Mouse (Mus musculus): Measurements from ENCODE around the gene Btbd11. TPM values are rescaled to one million over a fixed set of nuclear protein-coding genes. Genes with fewer than 3 reads are reported as not detected.

Btbd11 gene
- polyA plus RNA-seq, 1 experiment = 9.8 TPM

DNA sequence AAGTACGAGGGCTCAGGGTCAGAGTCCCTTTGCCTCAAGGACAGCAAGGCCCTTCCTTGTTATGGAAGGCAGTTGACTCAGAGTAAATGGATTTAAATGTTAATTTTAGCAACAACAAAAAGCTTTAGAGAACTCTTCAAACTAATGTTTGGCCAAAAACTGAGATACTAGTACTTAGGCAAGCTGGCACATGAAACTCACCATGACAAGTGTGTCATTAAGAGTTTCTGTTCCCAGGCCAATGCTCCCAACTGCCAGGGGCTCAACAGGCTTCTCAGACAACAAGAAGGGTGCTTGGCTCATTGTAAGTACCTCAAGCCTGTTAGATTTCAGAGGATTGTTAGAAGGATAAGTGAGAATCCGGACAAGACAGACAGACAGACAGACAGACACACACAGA, 204.7 kb downstream of the Btbd11 start:
- no peak for DNase-seq (ENCODE audit: low spot score)

DNA sequence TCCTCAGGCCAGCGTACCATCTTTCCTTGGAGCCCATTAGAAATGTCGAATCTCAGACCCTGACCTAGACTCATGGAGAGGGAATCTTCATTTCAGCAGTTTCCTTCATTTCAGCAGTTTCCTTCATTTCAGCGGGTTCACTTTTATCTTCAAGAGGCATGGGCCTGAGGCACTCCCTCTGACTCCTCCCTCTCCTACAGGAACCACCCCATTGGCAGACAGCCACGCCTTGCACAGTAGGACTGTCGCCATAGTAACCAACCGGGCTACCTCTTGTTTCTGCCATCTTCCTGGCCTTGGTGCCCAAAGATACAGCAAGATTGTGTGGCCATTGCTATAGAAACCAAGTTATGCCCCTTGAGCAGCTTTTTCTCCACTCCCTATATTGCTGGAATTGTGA, 205.4 kb downstream of the Btbd11 start:
- no peak for DNase-seq (ENCODE audit: low spot score)

DNA sequence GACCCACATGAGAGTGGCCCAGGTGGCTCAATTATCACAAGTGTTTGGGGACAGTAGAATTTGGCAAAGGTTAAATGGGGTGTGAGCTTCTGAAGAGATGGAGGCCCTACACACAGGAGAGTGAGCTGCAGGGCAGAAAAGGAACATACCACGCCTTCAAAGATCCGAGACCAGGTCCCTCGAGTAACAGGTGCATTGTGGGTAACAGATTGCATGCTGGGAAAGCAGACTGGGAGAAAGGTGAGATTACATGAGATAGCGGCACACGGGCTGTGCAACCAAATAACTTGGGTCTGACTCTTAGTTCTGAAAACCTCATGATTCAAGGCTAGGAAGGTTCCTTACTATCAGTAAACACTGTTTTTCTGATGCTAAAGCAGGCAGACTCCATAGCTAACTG, 209.7 kb downstream of the Btbd11 start:
- no peak for DNase-seq (ENCODE audit: low spot score)

DNA sequence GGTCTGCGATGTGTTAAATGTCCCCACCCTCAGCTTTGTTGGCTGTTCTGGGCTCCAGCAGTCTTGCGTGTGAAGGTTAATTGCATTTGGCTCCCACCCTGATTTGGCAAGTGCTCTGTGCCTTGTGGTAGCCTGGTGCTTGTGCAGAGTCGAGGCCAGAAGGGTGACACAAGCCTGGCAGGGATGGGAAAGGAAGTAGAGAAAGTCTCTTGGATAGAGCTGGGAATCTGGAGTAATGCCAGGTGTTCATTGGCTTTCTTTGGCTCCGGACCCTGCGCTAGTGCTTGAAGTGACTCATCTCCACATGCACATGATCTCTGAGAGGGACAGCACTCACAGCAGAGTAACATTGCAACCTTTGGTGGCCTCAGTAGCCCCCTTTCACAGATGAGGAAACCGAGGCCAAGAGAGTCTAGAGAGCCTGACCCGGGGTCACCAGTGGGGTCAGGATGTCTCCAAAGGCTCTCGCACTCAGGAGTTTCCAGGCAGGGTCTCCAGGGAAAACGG, 211.5 kb downstream of the Btbd11 start:
- DNase-seq (ENCODE audit: low spot score) = no peak

DNA sequence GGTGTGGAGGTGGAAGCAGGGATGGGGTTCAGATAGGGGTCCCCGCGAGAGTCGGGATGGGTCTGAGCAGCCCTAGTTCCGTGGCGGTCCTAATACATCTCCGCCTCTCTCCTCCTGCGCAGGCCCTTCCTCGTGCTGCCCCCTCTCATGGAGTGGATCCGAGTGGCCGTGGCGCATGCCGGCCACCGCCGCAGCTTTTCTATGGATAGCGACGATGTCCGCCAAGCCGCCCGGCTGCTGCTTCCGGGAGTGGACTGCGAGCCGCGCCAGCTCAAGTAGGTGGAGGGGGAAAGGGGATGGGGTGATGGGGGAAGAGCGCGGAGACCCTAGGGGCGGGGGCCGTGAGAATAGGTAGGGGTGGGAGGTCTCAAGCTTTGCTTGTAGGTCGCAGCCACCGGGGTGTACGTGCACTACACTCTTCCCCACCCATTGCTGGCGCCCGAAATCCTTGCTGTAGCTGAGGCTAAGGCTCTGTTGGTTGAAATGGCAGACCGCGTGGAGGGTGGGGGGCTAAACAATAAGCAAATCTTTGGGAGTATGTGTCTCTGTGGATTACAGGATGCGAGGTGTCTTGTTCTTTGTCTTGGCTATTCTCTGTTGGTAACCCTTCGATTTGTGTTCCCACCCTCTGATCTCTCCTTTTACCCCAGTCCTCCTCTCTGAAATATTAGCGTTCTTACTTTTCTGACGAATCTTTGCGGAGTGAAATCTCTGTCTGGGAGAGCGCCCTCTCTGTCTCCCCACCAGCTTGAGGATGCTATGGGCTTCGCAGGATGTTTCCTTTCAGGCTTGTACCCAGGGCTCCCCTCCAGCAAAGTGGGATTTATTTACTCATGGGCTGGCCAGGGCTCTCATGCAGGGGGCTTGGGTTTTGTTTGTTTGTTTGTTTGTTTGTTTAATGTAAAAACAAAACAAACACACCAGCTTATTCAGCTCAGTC, 212.3 kb downstream of the Btbd11 start:
- DNase-seq (ENCODE audit: low spot score) = no peak

GRCm38 (mm10) chr10:85602546-85602945, 215.9 kb downstream of the Btbd11 start:
- DNase-seq (ENCODE audit: low spot score) = no peak

DNA sequence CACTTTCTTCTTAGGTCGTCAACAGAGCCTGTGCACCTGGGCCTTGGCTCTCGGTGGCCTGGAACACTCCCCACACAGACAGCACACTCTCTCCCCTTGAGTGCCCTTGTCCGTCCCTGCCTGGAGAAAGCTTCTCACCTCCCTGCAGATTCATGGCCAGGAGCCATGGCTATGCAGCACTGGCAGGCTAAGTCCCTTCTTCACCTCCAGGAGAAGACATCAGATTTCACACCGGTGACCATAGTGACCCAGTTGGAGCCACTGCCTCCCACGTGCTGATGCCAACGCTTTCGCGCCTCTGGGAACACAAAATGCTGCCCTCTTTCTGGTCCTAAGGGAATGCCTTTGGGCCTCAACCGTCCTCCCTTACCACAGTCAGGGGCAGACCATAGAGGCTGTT, 217.9 kb downstream of the Btbd11 start:
- no peak for DNase-seq (ENCODE audit: low spot score)

DNA sequence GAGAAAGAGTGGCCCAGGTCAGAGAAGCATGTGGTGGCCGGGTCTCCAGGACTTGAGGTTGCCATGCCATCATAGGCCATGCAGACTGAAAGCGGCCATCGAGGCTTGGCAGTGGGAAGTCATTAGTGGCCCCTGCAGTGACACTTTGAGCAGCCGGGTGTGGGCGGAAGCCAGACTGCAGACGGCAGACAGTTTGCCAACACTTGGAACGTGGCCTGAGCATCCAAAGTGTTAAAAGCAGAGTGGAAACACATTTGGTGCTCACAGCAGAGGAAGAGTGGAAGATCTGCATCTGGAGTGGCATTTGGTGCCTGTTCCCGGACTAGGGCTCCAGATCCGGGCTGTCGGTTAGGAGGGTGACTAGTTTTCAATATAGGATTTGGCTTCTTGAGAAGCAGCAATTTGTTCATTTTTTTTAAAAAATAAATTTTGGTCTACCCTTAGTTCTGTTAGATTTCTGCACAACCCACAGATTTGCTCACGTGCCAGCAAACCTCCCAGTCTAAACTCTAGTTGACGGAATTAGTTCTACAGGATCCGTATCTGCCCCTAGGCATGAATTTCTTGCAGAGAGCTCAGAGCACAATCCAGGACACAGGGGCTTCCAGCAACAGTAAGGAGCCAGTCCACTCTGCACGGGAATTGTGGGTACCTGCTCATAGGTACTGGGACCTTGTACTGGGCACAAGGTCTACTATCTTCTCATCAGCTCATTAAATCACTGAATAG, 222.1 kb downstream of the Btbd11 start:
- no peak for DNase-seq (ENCODE audit: low spot score)

GRCm38 (mm10) chr10:85617080-85617479, 230.5 kb downstream of the Btbd11 start:
- DNase-seq (ENCODE audit: low spot score) = no peak

DNA sequence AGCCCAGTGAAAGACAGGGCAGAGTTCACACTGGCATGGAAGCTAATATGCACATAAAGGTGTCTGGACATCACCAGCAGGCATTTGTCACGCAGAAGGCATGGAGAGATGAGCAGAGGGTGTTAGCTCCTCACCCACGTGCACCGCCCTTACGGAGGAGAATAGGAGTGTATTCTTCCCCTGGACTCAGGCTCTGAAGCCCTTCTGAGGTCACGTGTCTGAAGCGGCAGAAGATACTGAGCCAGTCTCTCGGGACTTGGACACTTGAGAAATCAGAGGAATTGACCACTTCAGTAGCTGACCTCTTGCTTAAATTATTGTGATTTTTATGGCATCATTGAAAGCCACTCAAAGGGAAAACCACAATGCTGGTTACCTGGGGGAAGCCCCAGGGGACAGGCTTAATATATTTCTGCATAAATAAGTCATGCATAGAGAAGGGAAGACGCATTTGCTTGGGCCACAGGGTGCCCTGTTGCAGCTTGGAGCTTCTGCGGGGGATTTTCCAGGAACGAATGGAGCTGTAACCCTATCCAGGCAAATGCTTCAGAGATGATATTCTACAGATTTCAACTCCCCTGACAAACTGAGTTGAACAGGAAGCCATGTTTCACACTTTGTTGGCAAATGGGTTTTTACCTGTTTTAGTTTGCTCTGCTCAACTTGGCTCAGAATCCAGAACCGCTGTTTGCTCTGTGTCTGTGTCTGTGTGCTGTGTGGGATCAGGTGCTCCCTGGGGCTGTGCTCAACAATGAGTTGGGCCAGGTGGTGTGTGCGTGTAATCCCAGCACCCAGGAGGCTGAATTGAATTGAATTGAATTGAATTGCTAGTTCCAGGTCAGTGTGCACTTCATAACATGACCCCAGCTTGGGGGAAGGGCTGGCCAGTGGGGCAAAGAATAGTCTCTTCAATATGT, 231.1 kb downstream of the Btbd11 start:
- DNase-seq (ENCODE audit: low spot score) = no peak

DNA sequence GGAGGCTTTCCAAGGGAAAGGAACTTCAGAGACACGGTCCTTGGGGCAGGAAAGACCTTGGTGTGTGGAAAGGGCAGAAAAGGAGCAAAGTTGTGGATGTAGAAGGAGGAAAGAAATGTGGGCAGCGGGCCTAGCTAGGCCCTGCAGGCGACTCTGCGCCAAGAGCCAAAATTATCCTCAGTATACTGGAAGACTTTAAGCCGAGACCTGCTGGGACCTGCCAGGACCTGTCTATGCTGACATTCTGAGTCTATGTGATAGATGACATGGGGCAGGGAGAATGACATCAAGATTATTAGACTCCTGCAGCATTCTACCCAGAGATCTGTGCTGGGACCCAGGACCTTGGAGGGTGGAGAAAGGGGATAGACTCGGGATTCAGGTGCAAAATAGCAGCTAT, 234.5 kb downstream of the Btbd11 start:
- no peak for DNase-seq (ENCODE audit: low spot score)

GRCm38 (mm10) chr10:85624504-85625169, 238.0 kb downstream of the Btbd11 start:
- DNase-seq (ENCODE audit: low spot score) = peak; percentile 34

DNA sequence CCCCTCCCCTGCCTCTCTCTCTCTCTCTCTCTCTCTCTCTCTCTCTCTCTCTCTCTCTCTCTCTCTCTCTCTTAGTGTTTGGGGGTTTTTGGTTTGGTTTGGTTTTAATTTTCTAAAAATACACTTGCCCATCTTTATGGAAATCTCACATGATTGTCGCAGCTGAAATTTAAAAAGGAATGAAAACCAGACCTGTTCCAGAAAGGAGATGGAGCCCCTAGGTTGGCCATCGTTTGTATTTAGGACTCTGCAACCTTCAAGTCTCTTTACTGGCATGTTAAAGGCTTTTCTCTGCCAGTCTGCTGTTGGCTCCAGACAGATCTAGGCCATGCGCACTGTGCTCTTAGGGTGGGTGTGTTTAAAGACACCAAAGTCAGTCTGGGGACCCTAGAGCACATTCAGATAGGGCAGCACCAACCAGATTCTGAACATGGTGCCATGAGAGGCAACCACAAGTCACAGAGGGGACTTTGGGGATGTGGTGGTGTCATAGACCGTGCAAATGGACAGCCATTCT, 238.6 kb downstream of the Btbd11 start:
- no peak for DNase-seq (ENCODE audit: low spot score)

DNA sequence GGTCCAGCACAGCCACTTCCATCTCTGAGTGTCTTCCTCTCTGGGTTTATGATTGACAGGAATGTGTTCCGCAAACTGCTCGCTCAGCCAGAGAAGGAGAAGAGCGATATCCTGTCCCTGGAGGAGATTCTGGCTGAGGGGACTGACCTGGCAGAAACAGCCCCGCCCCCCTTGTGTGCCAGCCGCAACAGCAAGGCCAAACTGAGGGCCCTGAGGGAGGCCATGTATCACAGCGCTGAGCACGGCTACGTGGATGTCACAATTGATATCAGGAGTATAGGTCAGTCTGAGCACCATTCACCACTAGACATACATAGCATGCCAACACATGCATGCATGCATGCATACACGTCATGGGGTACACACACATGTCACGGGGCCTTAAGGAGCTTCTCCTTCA, 245.4 kb downstream of the Btbd11 start:
- no peak for DNase-seq (ENCODE audit: low spot score)

DNA sequence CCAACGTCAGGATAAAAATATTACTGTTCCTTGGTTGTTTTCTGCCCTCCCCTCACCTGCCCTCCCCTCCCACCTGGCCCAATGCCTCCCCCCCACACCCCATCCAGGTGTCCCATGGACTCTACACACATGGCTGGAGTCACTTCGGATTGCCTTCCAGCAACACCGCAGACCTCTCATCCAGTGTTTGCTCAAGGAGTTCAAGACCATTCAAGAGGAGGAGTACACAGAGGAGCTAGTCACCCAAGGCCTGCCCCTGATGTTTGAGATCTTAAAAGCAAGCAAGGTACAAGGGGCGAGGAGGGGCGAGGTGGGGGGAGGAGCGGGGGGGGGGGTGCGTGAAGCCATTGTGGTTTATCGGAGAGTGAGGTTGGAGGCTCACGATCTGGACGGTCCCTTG, 247.0 kb downstream of the Btbd11 start:
- no peak for DNase-seq (ENCODE audit: low spot score)

DNA sequence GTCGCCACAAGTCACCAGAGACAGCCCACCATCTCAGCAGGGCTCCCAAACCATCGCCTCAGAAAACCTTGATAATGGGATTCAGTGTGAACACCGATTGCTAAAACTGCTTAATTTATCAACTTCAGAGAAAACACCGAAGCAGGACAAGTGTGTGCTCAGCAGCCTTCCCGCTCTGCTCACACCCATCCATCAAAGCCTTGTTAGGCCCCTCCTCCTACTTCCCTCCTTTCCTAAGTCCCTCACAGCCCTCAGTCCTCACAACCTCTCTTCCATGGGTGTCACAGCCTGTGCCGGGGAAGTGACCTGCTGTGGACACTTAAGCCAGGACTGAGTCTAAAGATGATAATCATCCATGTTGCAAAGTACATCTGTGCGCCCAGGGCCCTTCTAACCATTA, 251.0 kb downstream of the Btbd11 start:
- DNase-seq (ENCODE audit: low spot score) = no peak

DNA sequence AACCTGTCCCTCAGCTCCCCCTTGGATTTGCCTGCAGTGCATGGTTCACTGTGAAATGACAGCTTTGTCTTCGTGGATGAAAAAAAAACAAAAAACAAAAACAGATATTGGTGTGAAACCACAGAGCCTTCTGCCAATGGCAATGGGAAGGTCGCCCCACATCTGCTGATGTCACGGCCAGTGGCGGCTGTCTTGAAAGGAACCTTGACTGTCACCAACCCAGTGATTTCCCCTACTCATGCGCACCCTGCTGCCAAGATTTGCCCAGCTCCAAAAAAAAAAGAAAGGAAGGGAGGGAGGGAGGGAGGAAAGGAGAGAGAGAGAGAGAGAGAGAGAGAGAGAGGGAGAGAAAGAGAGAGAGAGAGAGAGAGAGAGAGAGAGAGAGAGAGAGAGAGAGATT, 251.5 kb downstream of the Btbd11 start:
- DNase-seq (ENCODE audit: low spot score) = no peak

DNA sequence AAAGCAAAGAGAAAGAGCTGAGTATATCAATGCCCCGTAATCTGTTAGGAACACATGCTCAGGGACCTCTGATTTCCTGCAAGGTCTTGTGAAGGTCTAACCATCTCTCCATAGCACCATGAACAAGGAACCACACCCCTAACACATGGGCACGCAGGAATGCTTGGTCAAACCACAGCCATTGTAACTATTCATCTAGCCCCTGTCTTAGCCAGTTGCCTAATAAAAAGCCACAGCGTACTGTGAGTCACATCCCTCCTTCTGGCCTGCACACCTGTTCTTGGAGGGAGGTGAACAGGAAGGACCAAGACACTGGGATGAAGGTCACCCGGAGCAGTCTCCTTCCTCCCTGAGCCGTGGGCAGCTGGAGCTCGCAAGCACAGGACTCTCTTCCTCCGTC, 253.0 kb downstream of the Btbd11 start:
- no peak for DNase-seq (ENCODE audit: low spot score)

DNA sequence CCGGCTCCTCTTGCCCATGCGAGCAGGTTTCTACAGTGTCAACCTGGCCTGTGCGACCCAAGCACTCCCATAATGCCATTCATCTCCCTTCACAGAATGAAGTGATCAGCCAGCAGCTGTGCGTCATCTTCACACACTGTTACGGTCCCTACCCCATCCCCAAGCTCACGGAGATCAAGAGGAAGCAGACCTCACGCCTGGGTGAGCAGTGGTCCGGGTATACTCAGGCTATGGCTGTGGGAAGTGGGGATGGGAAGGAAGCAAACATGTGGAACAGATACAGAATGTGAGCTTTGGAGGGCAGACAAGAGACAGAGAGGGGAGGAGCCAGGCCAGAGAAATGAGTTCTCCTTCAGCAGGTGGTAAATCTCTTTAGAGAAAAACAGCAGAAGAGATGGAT, 253.8 kb downstream of the Btbd11 start:
- DNase-seq (ENCODE audit: low spot score) = no peak

GRCm38 (mm10) chr10:85645346-85645745, 258.7 kb downstream of the Btbd11 start:
- no peak for DNase-seq (ENCODE audit: low spot score)

GRCm38 (mm10) chr10:85651706-85652105, 265.1 kb downstream of the Btbd11 start:
- DNase-seq (ENCODE audit: low spot score) = no peak

Data from urinary bladder, adult 2 months (tissue).